Mouse (Mus musculus) kidney, adult 8-10 months (tissue): ENCODE data around the gene Cacfd1.

Source experiments
- DNase-seq, 2 experiments: peaks; one replicate each; pipeline ENCODE4 v3.0.0; 2022

Cacfd1 gene

GRCm38 (mm10) chr2:27009714-27010244 lies at the start of gene Cacfd1:
Gene Cacfd1, plus strand, starts transcription at chr2:27009926.
- peak; percentile 84 to 89 for DNase-seq

- DNase-seq, result peak; percentile 33 to 47
Observed at GRCm38 (mm10) chr2:26960756-26961155, 49.0 kb upstream of the Cacfd1 start.

GRCm38 (mm10) chr2:26963923-26964723 lies 45.6 kb upstream of the Cacfd1 start, which contains the start of gene Rexo4:
Gene Rexo4, minus strand, starts transcription at chr2:26964386.
- peak; percentile 89 to 91 for DNase-seq

- DNase-seq, result no peak
Observed at GRCm38 (mm10) chr2:26964724-26965370, 44.9 kb upstream of the Cacfd1 start.

GRCm38 (mm10) chr2:26967262-26967661 lies 42.5 kb upstream of the Cacfd1 start:
- DNase-seq, result no peak

GRCm38 (mm10) chr2:26973116-26973515 lies 36.6 kb upstream of the Cacfd1 start, which contains the start of gene Adamts13:
Gene Adamts13, plus strand, starts transcription at chr2:26973416.
- DNase-seq, result no peak

GRCm38 (mm10) chr2:26973960-26974359 lies 35.8 kb upstream of the Cacfd1 start:
- DNase-seq, result no peak

- no peak for DNase-seq
Observed at GRCm38 (mm10) chr2:26980361-26980760, 29.4 kb upstream of the Cacfd1 start.

- DNase-seq, result no peak
Observed at GRCm38 (mm10) chr2:26984179-26984578, 25.5 kb upstream of the Cacfd1 start.

- DNase-seq, result no peak
Observed at GRCm38 (mm10) chr2:26984640-26985039, 25.1 kb upstream of the Cacfd1 start.

- no peak for DNase-seq
Observed at GRCm38 (mm10) chr2:26993936-26994335, 15.8 kb upstream of the Cacfd1 start.

- DNase-seq, result no peak
Observed at GRCm38 (mm10) chr2:26997498-26997897, 12.2 kb upstream of the Cacfd1 start.

- no peak for DNase-seq
Observed at GRCm38 (mm10) chr2:26997993-26998392, 11.7 kb upstream of the Cacfd1 start.

- DNase-seq, result no peak
Observed at GRCm38 (mm10) chr2:27006255-27006654, 3.5 kb upstream of the Cacfd1 start.

GRCm38 (mm10) chr2:27007701-27008100 lies 2.0 kb upstream of the Cacfd1 start:
- no peak for DNase-seq

GRCm38 (mm10) chr2:27017802-27018201 lies 8.1 kb downstream of the Cacfd1 start:
- DNase-seq, result peak; percentile 50 to 74

- no peak for DNase-seq
Observed at GRCm38 (mm10) chr2:27019530-27019929, 9.8 kb downstream of the Cacfd1 start.

GRCm38 (mm10) chr2:27021103-27021502 lies 11.4 kb downstream of the Cacfd1 start:
- no peak for DNase-seq

- DNase-seq, result no peak
Observed at GRCm38 (mm10) chr2:27022612-27023011, 12.9 kb downstream of the Cacfd1 start.

- no peak for DNase-seq
Observed at GRCm38 (mm10) chr2:27024136-27024535, 14.4 kb downstream of the Cacfd1 start.

- no peak for DNase-seq
Observed at GRCm38 (mm10) chr2:27025545-27025944, 15.8 kb downstream of the Cacfd1 start.

GRCm38 (mm10) chr2:27026332-27026731 lies 16.6 kb downstream of the Cacfd1 start:
- no peak for DNase-seq

GRCm38 (mm10) chr2:27026857-27027617 lies 17.3 kb downstream of the Cacfd1 start:
- no peak for DNase-seq
